In genomic region chr1:160123957-160124356, GRCm38 (mm10) we compare ENCODE assay signal across 25 mouse cellular contexts. TPM values are rescaled to one million over a fixed set of nuclear protein-coding genes. Genes with fewer than 3 reads are reported as not detected.
A peak's percentile ranks its signal among the peaks of the same experiment; 100 is the strongest.
DNase-seq lines count a peak whose midpoint lies in the region; ATAC-seq lines count a peak whose summit lies in the region.
"Had no signal": no experiment of that assay in that cellular context is flagged by ENCODE, and none has a peak within 500 bp of the region (broad histone marks: within the 10 kb centered on the region; RNA-seq: fewer than 3 reads in every experiment).

No protein-coding gene starts in this region.

- 74% methylated on average over 2 of the region's 2 CpGs for WGBS in intestine, embryonic 15.5 days
- WGBS in large intestine, adult 2 months, result 38% methylated on average over 2 of the region's 2 CpGs
- 64% methylated on average over 2 of the region's 2 CpGs for whole genome bisulfite sequencing in stomach, embryonic 16.5 days

- H3K4me1 ChIP-seq in intestine, embryonic 15.5 days (replicated peaks), result no peaks in the 10 kb centered on the region
- H3K4me1 ChIP-seq in stomach, embryonic 16.5 days (ENCODE audit: control insufficient read depth, insufficient read depth, low read length), result no peaks in the 10 kb centered on the region
- H3K4me1 ChIP-seq: forebrain, embryonic 10.5 days; forebrain, embryonic 13.5 days; heart, embryonic 10.5 days; heart, embryonic 13.5 days had no signal

- H3K27ac ChIP-seq in intestine, embryonic 15.5 days, result 0 out of 2 replicates have a peak overlapping the region, but pooled peaks have one; percentile 22
- H3K27ac ChIP-seq in stomach, embryonic 16.5 days (ENCODE audit: low read length), result peak overlapping the region; percentile 57; the same call in 1 of the 2 replicates
- H3K27ac ChIP-seq: forebrain, embryonic 10.5 days; forebrain, embryonic 13.5 days; heart, adult 2 months; heart, embryonic 10.5 days; heart, embryonic 13.5 days; hindbrain, embryonic 14.5 days had no signal

- H3K9me3 ChIP-seq in intestine, embryonic 15.5 days, result no peaks in the 10 kb centered on the region
- H3K9me3 ChIP-seq in stomach, embryonic 16.5 days (replicated peaks; ENCODE audit: control insufficient read depth, low read length), result no peaks in the 10 kb centered on the region
- H3K9me3 ChIP-seq: forebrain, embryonic 10.5 days; forebrain, embryonic 13.5 days; G1E; heart, embryonic 10.5 days; heart, embryonic 13.5 days had no signal

- no peaks in the 10 kb centered on the region for H3K27me3 ChIP-seq in intestine, embryonic 15.5 days (replicated peaks)
- H3K27me3 ChIP-seq in stomach, embryonic 16.5 days (ENCODE audit: control insufficient read depth, insufficient read depth, low read length), result no peaks in the 10 kb centered on the region
- H3K27me3 ChIP-seq: forebrain, embryonic 13.5 days; heart, embryonic 13.5 days; Patski had no signal

- no peaks in the 10 kb centered on the region for H3K36me3 ChIP-seq in intestine, embryonic 15.5 days
- no peaks in the 10 kb centered on the region for H3K36me3 ChIP-seq in stomach, embryonic 16.5 days (ENCODE audit: control insufficient read depth, insufficient read depth, low read length)
- H3K36me3 ChIP-seq: forebrain, embryonic 10.5 days; G1E; heart, embryonic 10.5 days; heart, embryonic 13.5 days had no signal

- peak; percentile 19 for DNase-seq in large intestine, adult 2 months (ENCODE audit: low read depth, low spot score)
- no peak for DNase-seq in urinary bladder, postnatal 4 days (ENCODE audit: low spot score in 2 of 2)
- no peak for DNase-seq in right cerebral cortex, postnatal 14 days
- DNase-seq in thymus, postnatal 10 days (ENCODE audit: low spot score in 2 of 2), result no peak
- DNase-seq: adrenal gland, postnatal 10 days; adrenal gland, postnatal 36 days; B cell, adult 2 months; cerebellum, adult 18-20 months; cerebellum, adult 9-10 months; cerebellum, postnatal 14 days; gastrocnemius, postnatal 10 days; gastrocnemius, postnatal 36 days; heart, adult 2 months; heart, postnatal 14 days; heart, postnatal 4 days had no signal

- no peak overlapping the region for H3K4me2 ChIP-seq in intestine, embryonic 15.5 days (replicated peaks)
- H3K4me2 ChIP-seq in stomach, embryonic 16.5 days (ENCODE audit: low read depth, low read length), result no peak overlapping the region
- H3K4me2 ChIP-seq: forebrain, embryonic 13.5 days; heart, embryonic 13.5 days; hindbrain, embryonic 14.5 days had no signal

- H3K4me3 ChIP-seq in intestine, embryonic 15.5 days (replicated peaks), result no peak overlapping the region
- no peak overlapping the region for H3K4me3 ChIP-seq in stomach, embryonic 16.5 days (replicated peaks; ENCODE audit: low read length)
- H3K4me3 ChIP-seq: forebrain, embryonic 10.5 days; forebrain, embryonic 13.5 days; heart, adult 2 months; heart, embryonic 10.5 days; heart, embryonic 13.5 days had no signal

- ATAC-seq in intestine, embryonic 15.5 days, result peak; percentile 86
- peak; percentile 77; the same call in 1 of the 2 replicates for ATAC-seq in stomach, embryonic 16.5 days (ENCODE audit: insufficient read depth, low FRiP score)
- ATAC-seq: forebrain, embryonic 13.5 days; forebrain, embryonic 16.5 days; Patski had no signal

- no peak overlapping the region for H3K9ac ChIP-seq in intestine, embryonic 15.5 days
- H3K9ac ChIP-seq in stomach, embryonic 16.5 days (ENCODE audit: low read length), result no peak overlapping the region
- H3K9ac ChIP-seq: forebrain, embryonic 13.5 days; heart, embryonic 13.5 days; hindbrain, embryonic 14.5 days had no signal

RNA-seq across cellular contexts. Expression of gene Tnn, which starts 29.4 kb away (rescaled TPM):
- 6.6 TPM in 2 replicates for polyA plus RNA-seq in intestine, embryonic 15.5 days (2015; fragmentation: Nextera tagmentation; extraction: Ambion mirVana)
- polyA plus RNA-seq in large intestine, adult 2 months (2012; rRNA removed), result 0.18 and 0.20 TPM in 2 replicates
- polyA plus RNA-seq in stomach, embryonic 16.5 days (2015; fragmentation: Nextera tagmentation; extraction: Ambion mirVana), result 14.7 and 14.8 TPM in 2 replicates
- polyA plus RNA-seq: forebrain, embryonic 10.5 days; forebrain, embryonic 13.5 days; G1E; heart, embryonic 10.5 days; heart, embryonic 13.5 days; hindbrain, embryonic 14.5 days had no signal
